Mouse (Mus musculus): ENCODE results near the gene Hspa1b. TPM values are rescaled to one million over a fixed set of nuclear protein-coding genes. Genes with fewer than 3 reads are reported as not detected.

The Hspa1b gene
- polyA plus RNA-seq, 1 experiment from 2014 or later = 3.0 TPM

DNA sequence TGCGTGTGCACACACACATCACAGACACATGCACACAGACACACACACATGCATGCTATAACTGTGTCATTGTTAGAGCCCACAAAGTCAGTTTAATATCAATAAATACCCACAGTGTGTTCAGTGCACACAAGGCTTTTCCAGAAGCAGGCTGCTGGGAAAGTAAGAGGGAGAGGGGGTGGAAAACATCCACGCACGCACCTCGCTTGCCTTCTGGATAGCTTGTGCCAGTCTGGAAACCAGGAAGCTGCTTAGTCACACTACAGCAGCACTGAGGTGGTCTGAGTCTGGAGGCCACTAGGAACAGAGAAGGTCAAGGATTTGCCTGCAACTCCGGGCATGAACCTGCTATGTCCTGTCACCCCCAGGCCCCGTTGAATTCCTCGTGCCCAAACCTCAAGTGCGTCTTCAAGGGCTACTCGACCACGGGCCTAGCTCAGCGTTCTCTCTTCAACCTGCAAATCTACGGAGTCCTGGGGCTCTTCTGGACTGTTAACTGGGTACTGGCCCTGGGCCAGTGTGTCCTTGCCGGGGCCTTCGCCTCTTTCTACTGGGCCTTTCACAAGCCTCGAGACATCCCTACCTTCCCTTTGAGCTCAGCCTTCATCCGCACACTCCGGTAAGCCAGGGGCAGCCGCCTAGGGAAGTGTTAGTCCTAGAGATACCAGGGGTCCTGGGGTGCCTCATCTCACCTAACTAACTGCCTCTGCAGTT, 31.6 kb downstream of the Hspa1b start:
- Histone ChIP-seq H3K4me2 (replicated peaks; ENCODE audit: low read depth) (no peak overlapping the region), H3K27ac (replicated peaks) (no peak overlapping the region), H3K4me3 (ENCODE audit: low read depth, low read length) (no peak overlapping the region), H3K27me3 (ENCODE audit: control insufficient read depth, insufficient read depth, low read length) (no peaks in the 10 kb centered on the region), H3K9ac (ENCODE audit: low read length) (no peak overlapping the region), H3K36me3 (ENCODE audit: control insufficient read depth, insufficient read depth, low read length) (no peaks in the 10 kb centered on the region), H3K9me3 (ENCODE audit: control insufficient read depth, low read length) (no peaks in the 10 kb centered on the region), H3K4me1 (replicated peaks; ENCODE audit: control insufficient read depth, insufficient read depth) (peaks cover 3% of the 10 kb centered on the region; the same call in 1 of the 2 replicates)
- no peak for ATAC-seq (ENCODE audit: low FRiP score, low TSS enrichment)
- DNase-seq (ENCODE audit: low spot score) = no peak
- TF ChIP-seq EP300 (optimal IDR thresholded peaks at IDR 0.05) (no peak), CTCF (IDR thresholded peaks at IDR 0.05; ENCODE audit: low read depth) (no peak)
- WGBS = 87% methylated on average over 18 of the region's 18 CpGs

DNA sequence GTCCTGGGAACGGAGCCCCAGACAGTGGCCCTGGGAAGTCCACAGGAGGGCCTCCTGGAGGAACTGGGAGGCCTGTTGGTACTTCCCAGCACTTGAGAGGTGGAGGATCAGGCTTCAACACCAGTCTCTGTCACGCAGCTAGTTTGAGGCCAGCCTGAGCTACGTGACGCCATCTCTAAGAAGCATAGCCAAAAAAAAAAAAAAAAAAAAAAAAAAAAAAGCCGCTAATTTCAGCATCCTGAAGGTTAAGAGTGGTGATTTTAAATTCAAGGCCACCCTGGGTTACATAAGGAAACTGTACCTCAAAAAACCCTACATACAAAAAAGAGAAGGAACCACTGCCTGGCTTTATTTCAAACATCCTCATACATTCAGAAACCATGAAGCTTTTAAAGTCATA, 34.8 kb downstream of the Hspa1b start:
- Histone ChIP-seq H3K36me3 (ENCODE audit: control insufficient read depth, insufficient read depth, low read length) (no peaks in the 10 kb centered on the region), H3K9ac (ENCODE audit: low read length) (no peak overlapping the region), H3K4me2 (replicated peaks; ENCODE audit: low read depth) (no peak overlapping the region), H3K4me3 (ENCODE audit: low read depth, low read length) (no peak overlapping the region), H3K4me1 (replicated peaks; ENCODE audit: control insufficient read depth, insufficient read depth) (no peaks in the 10 kb centered on the region), H3K27me3 (ENCODE audit: control insufficient read depth, insufficient read depth, low read length) (no peaks in the 10 kb centered on the region), H3K9me3 (ENCODE audit: control insufficient read depth, low read length) (no peaks in the 10 kb centered on the region), H3K27ac (replicated peaks) (no peak overlapping the region)
- 63% methylated on average over 5 of the region's 5 CpGs for WGBS
- TF ChIP-seq CTCF (IDR thresholded peaks at IDR 0.05; ENCODE audit: low read depth) (no peak), EP300 (optimal IDR thresholded peaks at IDR 0.05) (no peak)
- no peak for DNase-seq (ENCODE audit: low spot score)
- no peak for ATAC-seq (ENCODE audit: low FRiP score, low TSS enrichment)

DNA sequence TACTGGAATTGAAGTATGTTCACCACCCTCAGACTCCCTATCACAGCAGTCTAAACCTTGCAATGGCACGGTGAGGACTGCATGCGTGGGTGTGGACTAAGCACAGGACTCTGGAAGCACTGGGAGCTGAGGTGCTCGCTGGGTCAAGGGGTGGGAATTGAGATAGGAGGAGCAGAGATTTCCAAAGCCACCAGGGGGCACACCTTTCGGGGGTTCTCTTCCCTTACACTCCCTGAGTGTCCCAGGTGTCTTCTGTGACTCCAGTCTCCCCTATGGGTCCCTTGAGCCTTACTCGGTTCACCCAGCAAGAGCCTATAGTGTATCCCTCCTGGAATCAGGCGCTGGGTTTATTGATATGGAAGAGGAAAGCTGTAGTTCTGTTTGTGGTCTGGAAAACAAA, 36.1 kb downstream of the Hspa1b start:
- no peak overlapping the region for H3K4me2 ChIP-seq (replicated peaks; ENCODE audit: low read depth)
- H3K4me3 ChIP-seq (ENCODE audit: low read depth, low read length) = no peak overlapping the region
- H3K27me3 ChIP-seq (ENCODE audit: control insufficient read depth, insufficient read depth, low read length) = no peaks in the 10 kb centered on the region
- ATAC-seq (ENCODE audit: low FRiP score, low TSS enrichment) (0 out of 2 replicates have a peak, but pooled peaks have one; percentile 9), DNase-seq (ENCODE audit: low spot score) (no peak)
- H3K9ac ChIP-seq (ENCODE audit: low read length) = no peak overlapping the region
- no peak for TF ChIP-seq EP300 (optimal IDR thresholded peaks at IDR 0.05)
- peak; percentile 56 for TF ChIP-seq CTCF (IDR thresholded peaks at IDR 0.05; ENCODE audit: low read depth)
- no peaks in the 10 kb centered on the region for H3K9me3 ChIP-seq (ENCODE audit: control insufficient read depth, low read length)
- no peaks in the 10 kb centered on the region for H3K36me3 ChIP-seq (ENCODE audit: control insufficient read depth, insufficient read depth, low read length)
- WGBS = 51% methylated on average over 6 of the region's 6 CpGs
- no peak overlapping the region for H3K27ac ChIP-seq (replicated peaks)
- H3K4me1 ChIP-seq (replicated peaks; ENCODE audit: control insufficient read depth, insufficient read depth) = no peaks in the 10 kb centered on the region

DNA sequence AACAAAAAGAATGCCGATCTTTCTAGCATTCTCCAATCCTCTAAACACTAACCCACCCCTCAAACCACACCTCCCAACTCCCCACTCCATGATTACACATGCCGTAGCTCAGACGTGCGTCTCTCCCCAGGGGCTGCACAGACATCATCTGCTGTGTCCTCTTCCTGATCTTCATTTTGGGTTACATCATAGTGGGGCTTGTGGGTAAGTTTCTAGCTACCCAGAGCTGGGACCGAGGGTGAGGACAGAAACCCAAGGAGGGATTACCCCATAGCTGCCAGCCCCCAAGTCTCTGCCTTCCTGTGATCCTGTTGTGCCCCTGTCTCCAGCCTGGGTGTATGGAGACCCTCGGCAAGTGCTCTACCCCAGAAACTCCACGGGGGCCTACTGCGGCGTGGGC, 41.9 kb downstream of the Hspa1b start:
- DNase-seq (ENCODE audit: low spot score) (no peak), ATAC-seq (ENCODE audit: low FRiP score, low TSS enrichment) (no peak)
- WGBS = 77% methylated on average over 9 of the region's 9 CpGs
- Histone ChIP-seq H3K9me3 (ENCODE audit: control insufficient read depth, low read length) (no peaks in the 10 kb centered on the region), H3K4me1 (replicated peaks; ENCODE audit: control insufficient read depth, insufficient read depth) (no peaks in the 10 kb centered on the region), H3K36me3 (ENCODE audit: control insufficient read depth, insufficient read depth, low read length) (peaks cover 4% of the 10 kb centered on the region; the same call in 1 of the 2 replicates), H3K4me3 (ENCODE audit: low read depth, low read length) (no peak overlapping the region), H3K9ac (ENCODE audit: low read length) (no peak overlapping the region), H3K4me2 (replicated peaks; ENCODE audit: low read depth) (no peak overlapping the region), H3K27ac (replicated peaks) (no peak overlapping the region), H3K27me3 (ENCODE audit: control insufficient read depth, insufficient read depth, low read length) (no peaks in the 10 kb centered on the region)
- no peak for TF ChIP-seq EP300 (optimal IDR thresholded peaks at IDR 0.05)
- no peak for TF ChIP-seq CTCF (IDR thresholded peaks at IDR 0.05; ENCODE audit: low read depth)

DNA sequence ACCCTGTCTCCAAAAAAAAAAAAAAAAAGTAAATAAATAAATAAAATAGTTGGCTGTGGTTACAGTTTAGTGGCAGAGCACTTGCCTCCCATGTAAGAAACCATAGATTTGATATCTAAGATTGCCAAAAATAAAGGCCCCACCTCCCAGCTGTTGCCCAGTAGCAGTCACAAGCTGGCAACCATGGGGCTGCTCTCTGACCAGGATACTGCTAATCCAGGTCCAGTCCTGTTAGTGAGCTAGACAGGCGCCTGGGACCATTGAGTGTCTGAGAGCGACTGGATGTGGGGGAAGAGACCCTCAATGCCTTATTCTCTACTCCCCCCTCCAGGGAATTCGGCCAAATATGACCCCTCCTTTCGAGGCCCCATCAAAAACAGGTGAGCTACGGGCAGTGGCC, 42.7 kb downstream of the Hspa1b start:
- Histone ChIP-seq H3K36me3 (ENCODE audit: control insufficient read depth, insufficient read depth, low read length) (peaks cover 8% of the 10 kb centered on the region), H3K27ac (replicated peaks) (no peak overlapping the region), H3K27me3 (ENCODE audit: control insufficient read depth, insufficient read depth, low read length) (no peaks in the 10 kb centered on the region), H3K4me3 (ENCODE audit: low read depth, low read length) (no peak overlapping the region), H3K4me2 (replicated peaks; ENCODE audit: low read depth) (no peak overlapping the region), H3K9me3 (ENCODE audit: control insufficient read depth, low read length) (no peaks in the 10 kb centered on the region), H3K4me1 (replicated peaks; ENCODE audit: control insufficient read depth, insufficient read depth) (no peaks in the 10 kb centered on the region), H3K9ac (ENCODE audit: low read length) (no peak overlapping the region)
- TF ChIP-seq CTCF (IDR thresholded peaks at IDR 0.05; ENCODE audit: low read depth) = no peak
- TF ChIP-seq EP300 (optimal IDR thresholded peaks at IDR 0.05) = no peak
- WGBS = 85% methylated on average over 5 of the region's 5 CpGs
- no peak for DNase-seq (ENCODE audit: low spot score)
- ATAC-seq (ENCODE audit: low FRiP score, low TSS enrichment) = no peak

DNA sequence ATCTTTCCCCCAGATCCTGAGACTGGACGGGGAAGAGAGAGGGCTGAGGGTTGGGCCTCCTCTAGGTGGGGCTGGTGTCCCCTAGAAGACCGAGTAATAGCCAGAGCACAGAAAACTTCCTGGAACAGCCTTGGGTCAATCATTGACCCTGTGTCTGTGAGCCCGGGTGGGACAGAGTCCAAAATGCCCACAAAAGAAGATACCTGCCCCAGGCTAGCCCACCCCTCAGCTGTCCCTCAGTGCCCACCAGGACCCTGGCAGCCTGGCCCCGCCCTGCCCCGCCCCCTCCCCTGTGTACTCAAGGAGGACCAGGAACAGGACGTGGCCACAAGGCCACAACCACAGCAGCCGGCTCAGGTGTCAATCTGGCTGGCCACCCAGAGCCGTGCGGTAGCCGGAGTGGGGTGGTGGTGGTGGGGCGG, 43.6 kb downstream of the Hspa1b start:
- Histone ChIP-seq H3K27ac (replicated peaks) (peak overlapping the region; percentile 82), H3K9ac (ENCODE audit: low read length) (0 out of 2 replicates have a peak overlapping the region, but pooled peaks have one; percentile 8), H3K9me3 (ENCODE audit: control insufficient read depth, low read length) (no peaks in the 10 kb centered on the region), H3K36me3 (ENCODE audit: control insufficient read depth, insufficient read depth, low read length) (peaks cover 16% of the 10 kb centered on the region), H3K4me1 (replicated peaks; ENCODE audit: control insufficient read depth, insufficient read depth) (no peaks in the 10 kb centered on the region), H3K27me3 (ENCODE audit: control insufficient read depth, insufficient read depth, low read length) (no peaks in the 10 kb centered on the region), H3K4me2 (replicated peaks; ENCODE audit: low read depth) (peak overlapping the region; percentile 47), H3K4me3 (ENCODE audit: low read depth, low read length) (peak overlapping the region; percentile 28; the same call in 1 of the 2 replicates)
- ATAC-seq (ENCODE audit: low FRiP score, low TSS enrichment) (peak; percentile 64), DNase-seq (ENCODE audit: low spot score) (peak; percentile 79)
- 20% methylated on average over 10 of the region's 11 CpGs for WGBS
- peak; percentile 69 for TF ChIP-seq CTCF (IDR thresholded peaks at IDR 0.05; ENCODE audit: low read depth)
- TF ChIP-seq EP300 (optimal IDR thresholded peaks at IDR 0.05) = no peak
